ENCODE assay signal across 16 mouse cellular contexts in genomic region chr2:166508656-166509420, GRCm38 (mm10).
A peak's percentile ranks its signal among the peaks of the same experiment; 100 is the strongest.
DNase-seq lines count a peak whose midpoint lies in the region; ATAC-seq and TF ChIP-seq lines count a peak whose summit lies in the region.
"Had no signal": no experiment of that assay in that cellular context is flagged by ENCODE, and none has a peak within 500 bp of the region (broad histone marks: within the 10 kb centered on the region; RNA-seq: fewer than 3 reads in every experiment).

No protein-coding gene starts in this region.

- no peak overlapping the region for H3K4me3 ChIP-seq in kidney, embryonic 14.5 days (ENCODE audit: low read length)
- H3K4me3 ChIP-seq in testis, adult 2 months (ENCODE audit: control insufficient read depth, low read depth, low read length) = peak overlapping the region; percentile 59
- no peak overlapping the region for H3K4me3 ChIP-seq in embryonic facial prominence, embryonic 13.5 days
- H3K4me3 ChIP-seq: heart, embryonic 12.5 days; hindbrain, embryonic 13.5 days had no signal

- TF ChIP-seq CTCF in testis, adult 2 months (IDR thresholded peaks at IDR 0.05; ENCODE audit: control insufficient read depth, insufficient read depth, insufficient replicate concordance, low read depth, low read length) = no peak

- no peaks in the 10 kb centered on the region for H3K27me3 ChIP-seq in kidney, embryonic 14.5 days (ENCODE audit: control insufficient read depth, insufficient read depth, low read length)
- H3K27me3 ChIP-seq in testis, adult 2 months (ENCODE audit: control insufficient read depth, insufficient read depth, low read length) = no peaks in the 10 kb centered on the region
- H3K27me3 ChIP-seq in embryonic facial prominence, embryonic 13.5 days = no peaks in the 10 kb centered on the region
- H3K27me3 ChIP-seq: heart, embryonic 12.5 days had no signal

- peaks cover 5% of the 10 kb centered on the region; the same call in 1 of the 2 replicates for H3K9me3 ChIP-seq in kidney, embryonic 14.5 days (ENCODE audit: control insufficient read depth, low read length)
- no peaks in the 10 kb centered on the region for H3K9me3 ChIP-seq in embryonic facial prominence, embryonic 13.5 days

- TF ChIP-seq POLR2A in testis, adult 2 months (IDR thresholded peaks at IDR 0.05; ENCODE audit: control insufficient read depth, low read depth, low read length) = no peak

- WGBS in kidney, embryonic 14.5 days = 83% methylated on average over 8 of the region's 8 CpGs
- 80% methylated on average over 8 of the region's 8 CpGs for WGBS in embryonic facial prominence, embryonic 13.5 days

- no peak for ATAC-seq in kidney, embryonic 14.5 days (ENCODE audit: low FRiP score, low TSS enrichment)
- ATAC-seq in embryonic facial prominence, embryonic 13.5 days (ENCODE audit: insufficient number of reproducible peaks, insufficient read depth, low FRiP score, low TSS enrichment, low read depth) = no peak
- ATAC-seq: forebrain, embryonic 14.5 days had no signal

- no peak overlapping the region for H3K4me2 ChIP-seq in kidney, embryonic 14.5 days (replicated peaks; ENCODE audit: low read depth, low read length)
- no peak overlapping the region for H3K4me2 ChIP-seq in embryonic facial prominence, embryonic 13.5 days
- H3K4me2 ChIP-seq: heart, embryonic 12.5 days; hindbrain, embryonic 13.5 days had no signal

- peak overlapping the region; percentile 62; the same call in 1 of the 2 replicates for H3K27ac ChIP-seq in kidney, embryonic 14.5 days (ENCODE audit: low read depth, low read length)
- no peak overlapping the region for H3K27ac ChIP-seq in testis, adult 2 months (ENCODE audit: control insufficient read depth, insufficient read depth, low read depth, low read length)
- peak overlapping the region; percentile 13; the same call in 1 of the 2 replicates for H3K27ac ChIP-seq in embryonic facial prominence, embryonic 13.5 days
- H3K27ac ChIP-seq: hindbrain, embryonic 13.5 days had no signal

- H3K9ac ChIP-seq in kidney, embryonic 14.5 days (ENCODE audit: low read depth, low read length) = no peak overlapping the region
- H3K9ac ChIP-seq in embryonic facial prominence, embryonic 13.5 days = no peak overlapping the region
- H3K9ac ChIP-seq: heart, embryonic 12.5 days; hindbrain, embryonic 13.5 days had no signal

- H3K4me1 ChIP-seq in kidney, embryonic 14.5 days (ENCODE audit: control insufficient read depth, insufficient read depth, low read length) = peaks cover 6% of the 10 kb centered on the region; the same call in 1 of the 2 replicates
- H3K4me1 ChIP-seq in testis, adult 2 months (ENCODE audit: control insufficient read depth, insufficient read depth, low read length) = peaks cover 13% of the 10 kb centered on the region
- peaks cover 38% of the 10 kb centered on the region for H3K4me1 ChIP-seq in embryonic facial prominence, embryonic 13.5 days

- no peak for DNase-seq in kidney, adult 8-10 months
- DNase-seq in testis, postnatal 10 days (ENCODE audit: low spot score) = no peak
- DNase-seq in left cerebral cortex, adult 8-10 months (ENCODE audit: low spot score in 2 of 2) = no peak
- no peak for DNase-seq in layer of hippocampus, adult 11-12 months (ENCODE audit: low spot score)
- DNase-seq: adrenal gland, adult 2 months; cerebellum, postnatal 25 days; gastrocnemius, postnatal 10 days; kidney, adult 18-20 months; lung, adult 18-20 months; thymus, postnatal 14 days had no signal

- H3K36me3 ChIP-seq in kidney, embryonic 14.5 days (ENCODE audit: control insufficient read depth, insufficient read depth, low read length) = no peaks in the 10 kb centered on the region
- H3K36me3 ChIP-seq in testis, adult 2 months (ENCODE audit: control insufficient read depth, insufficient read depth, low read length) = no peaks in the 10 kb centered on the region
- no peaks in the 10 kb centered on the region for H3K36me3 ChIP-seq in embryonic facial prominence, embryonic 13.5 days
- H3K36me3 ChIP-seq: heart, embryonic 12.5 days; hindbrain, embryonic 13.5 days had no signal
